Mouse (Mus musculus) heart, postnatal 0 days (tissue): ENCODE measurements at regions not wholly inside any gene's neighbourhood (a gene's known extent, or its start where the extent isn't known, plus 50 kb on each side); places are given as distances from the start of the nearest gene placed in this dataset.

Experiments used
- CTCF ChIP-seq: IDR thresholded peaks from 2 replicates; pipeline ENCODE4 v1.5.1; 2016; ENCODE audit warnings: antibody characterized with exemption, control low read depth, low read depth
- EP300 ChIP-seq: IDR thresholded peaks from 2 replicates; pipeline ENCODE4 v1.6.1; 2016; ENCODE audit warnings: antibody characterized with exemption, low read depth

GRCm38 (mm10) chr14:120732400-120733138, 178.5 kb upstream of the Ipo5 start:
- no peak for TF ChIP-seq CTCF
- no peak for TF ChIP-seq EP300
